Mouse (Mus musculus) spleen, adult 2 months (tissue): ENCODE measurements at regions not wholly inside any gene's neighbourhood (a gene's known extent, or its start where the extent isn't known, plus 50 kb on each side); places are given as distances from the start of the nearest gene placed in this dataset.

ENCODE experiments used
- CTCF ChIP-seq: fragments of 200-500 bp; IDR thresholded peaks from 2 replicates; pipeline ENCODE4 v1.5.1; 2011; ENCODE audit warnings: mild to moderate bottlenecking, inconsistent platforms; ENCODE audit not compliant: insufficient read depth, insufficient read length, insufficient replicate concordance; ENCODE audit errors: extremely low read depth
- POLR2A ChIP-seq: fragments of 200-500 bp; IDR thresholded peaks from 2 replicates; pipeline ENCODE4 v1.6.1; 2011; ENCODE audit warnings: low read depth, low read length, inconsistent platforms

GRCm38 (mm10) chr3:120618358-120618757 lies 553.1 kb downstream of the Rwdd3 start:
- no peak for TF ChIP-seq CTCF
- TF ChIP-seq POLR2A, result no peak
